Mouse (Mus musculus) splenic B cell, adult 2 months (primary cell): Measurements from ENCODE around the gene Tmed9.
"Not testable (repeated sequence)": the region's sequence is repeated elsewhere in the genome, so short reads cannot be mapped to it uniquely, and the experiment has no call there.

Source experiments
- DNase-seq: peaks from one replicate; pipeline ENCODE4 v3.0.0-alpha.2; 2011; ENCODE audit warnings: low read depth, low spot score
- H3K27me3 ChIP-seq: 2 replicates; pipeline ENCODE4 v1.6.1; 2012; ENCODE audit warnings: mild to moderate bottlenecking, low read length, moderate library complexity, mixed read lengths; ENCODE audit not compliant: control insufficient read depth, poor library complexity, insufficient read depth, severe bottlenecking
- H3K36me3 ChIP-seq: 2 replicates; pipeline ENCODE4 v1.6.1; 2012; ENCODE audit warnings: mild to moderate bottlenecking, low read length, moderate library complexity, mixed read lengths; ENCODE audit not compliant: control insufficient read depth, poor library complexity, insufficient read depth, severe bottlenecking

Tmed9 gene

GRCm38 (mm10) chr13:55576872-55577271, 3.3 kb downstream of the Tmed9 start:
- DNase-seq, H3K27me3 ChIP-seq, H3K36me3 ChIP-seq: not testable (repeated sequence)

DNA sequence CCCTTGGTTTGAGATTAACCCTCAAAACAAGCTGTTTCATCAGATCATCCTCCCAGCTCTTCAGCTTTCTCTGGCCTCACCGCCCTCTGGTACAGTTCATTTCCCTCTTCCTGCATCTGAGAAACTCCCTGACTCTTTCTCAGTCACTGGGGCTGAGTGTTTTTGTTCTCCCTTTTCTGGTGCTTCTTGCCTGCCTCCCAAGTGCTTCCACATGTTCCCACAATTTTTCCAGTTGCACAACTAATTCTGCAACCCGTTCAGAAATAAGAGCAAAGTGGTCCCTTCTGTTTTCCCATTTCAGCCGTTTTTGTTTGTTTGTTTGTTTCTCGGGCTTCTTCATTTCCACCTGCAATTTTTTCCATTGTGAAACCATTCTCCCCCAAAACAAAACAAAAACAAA, 4.6 kb downstream of the Tmed9 start:
- H3K27me3 ChIP-seq: no peaks in the 10 kb centered on the region
- DNase-seq: no peak
- H3K36me3 ChIP-seq: no peaks in the 10 kb centered on the region

DNA sequence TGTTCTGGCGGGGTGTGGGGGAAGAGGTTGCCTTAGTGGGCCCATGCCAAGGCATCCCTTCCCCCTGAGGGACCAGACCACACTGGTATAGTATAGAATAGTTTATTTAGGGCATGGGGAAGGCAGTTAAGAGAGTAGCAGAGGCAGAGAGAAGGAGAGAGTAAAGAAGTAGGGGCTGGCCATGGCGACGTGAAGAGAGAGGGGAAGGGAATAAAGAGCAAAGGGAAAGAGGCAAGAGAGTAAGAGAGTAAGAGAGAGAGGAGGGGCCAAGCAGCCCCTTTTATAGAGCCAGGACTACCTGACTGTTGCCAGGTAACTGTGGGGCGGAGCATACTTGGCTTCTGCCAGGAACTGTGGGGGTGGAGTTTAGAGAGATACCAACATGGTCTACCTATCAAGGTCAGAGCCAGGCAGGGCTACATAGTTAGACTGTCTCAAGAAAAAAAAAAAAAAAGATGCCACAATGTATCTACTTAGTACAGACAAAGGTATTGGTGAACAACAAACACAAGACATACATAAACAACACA, 18.5 kb downstream of the Tmed9 start:
- H3K36me3 ChIP-seq: peaks cover 15% of the 10 kb centered on the region
- H3K27me3 ChIP-seq: no peaks in the 10 kb centered on the region
- no peak for DNase-seq

GRCm38 (mm10) chr13:55592512-55593253, 19.2 kb downstream of the Tmed9 start:
- Histone ChIP-seq H3K27me3 (no peaks in the 10 kb centered on the region), H3K36me3 (peaks cover 18% of the 10 kb centered on the region)
- peak; percentile 97 for DNase-seq

- no peak for DNase-seq
- H3K27me3 ChIP-seq: no peaks in the 10 kb centered on the region
- H3K36me3 ChIP-seq: peaks cover 18% of the 10 kb centered on the region
Observed at GRCm38 (mm10) chr13:55593254-55593747, 19.8 kb downstream of the Tmed9 start.

DNA sequence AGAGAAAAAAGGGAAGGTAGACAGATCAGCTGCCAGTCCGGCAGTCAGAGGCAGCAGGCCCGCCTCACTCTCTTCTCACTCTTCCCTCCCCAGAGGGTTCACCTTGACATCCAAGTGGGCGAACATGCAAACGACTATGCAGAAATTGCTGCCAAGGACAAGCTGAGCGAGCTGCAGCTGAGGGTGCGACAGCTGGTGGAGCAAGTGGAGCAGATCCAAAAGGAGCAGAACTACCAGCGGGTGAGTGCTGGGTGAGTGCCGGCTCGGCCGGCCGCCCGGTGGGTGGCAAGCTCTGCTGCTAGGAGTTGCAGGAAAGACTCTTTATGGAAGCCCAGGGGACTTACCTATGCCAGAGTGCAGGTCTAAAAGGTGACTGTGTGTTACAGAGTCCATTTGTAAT, 21.8 kb downstream of the Tmed9 start:
- Histone ChIP-seq H3K27me3 (no peaks in the 10 kb centered on the region), H3K36me3 (peaks cover 18% of the 10 kb centered on the region)
- DNase-seq: no peak

DNA sequence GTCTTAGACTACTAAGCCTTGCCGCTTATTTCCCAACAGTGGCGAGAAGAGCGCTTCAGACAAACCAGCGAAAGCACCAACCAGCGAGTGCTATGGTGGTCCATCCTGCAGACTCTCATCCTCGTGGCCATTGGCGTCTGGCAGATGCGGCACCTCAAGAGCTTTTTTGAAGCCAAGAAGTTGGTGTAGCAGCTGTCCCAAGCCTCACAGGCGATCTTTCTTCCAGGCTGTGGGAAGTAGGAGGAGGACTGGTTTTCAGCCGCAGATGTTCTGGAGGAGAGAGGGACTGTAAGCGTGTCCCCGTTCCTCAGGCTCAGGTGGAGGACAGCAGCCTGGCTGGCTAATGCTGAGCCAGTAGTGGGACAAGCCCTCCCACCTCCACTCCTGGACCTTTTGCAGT, 23.3 kb downstream of the Tmed9 start:
- Histone ChIP-seq H3K36me3 (peaks cover 18% of the 10 kb centered on the region), H3K27me3 (no peaks in the 10 kb centered on the region)
- DNase-seq: no peak

DNA sequence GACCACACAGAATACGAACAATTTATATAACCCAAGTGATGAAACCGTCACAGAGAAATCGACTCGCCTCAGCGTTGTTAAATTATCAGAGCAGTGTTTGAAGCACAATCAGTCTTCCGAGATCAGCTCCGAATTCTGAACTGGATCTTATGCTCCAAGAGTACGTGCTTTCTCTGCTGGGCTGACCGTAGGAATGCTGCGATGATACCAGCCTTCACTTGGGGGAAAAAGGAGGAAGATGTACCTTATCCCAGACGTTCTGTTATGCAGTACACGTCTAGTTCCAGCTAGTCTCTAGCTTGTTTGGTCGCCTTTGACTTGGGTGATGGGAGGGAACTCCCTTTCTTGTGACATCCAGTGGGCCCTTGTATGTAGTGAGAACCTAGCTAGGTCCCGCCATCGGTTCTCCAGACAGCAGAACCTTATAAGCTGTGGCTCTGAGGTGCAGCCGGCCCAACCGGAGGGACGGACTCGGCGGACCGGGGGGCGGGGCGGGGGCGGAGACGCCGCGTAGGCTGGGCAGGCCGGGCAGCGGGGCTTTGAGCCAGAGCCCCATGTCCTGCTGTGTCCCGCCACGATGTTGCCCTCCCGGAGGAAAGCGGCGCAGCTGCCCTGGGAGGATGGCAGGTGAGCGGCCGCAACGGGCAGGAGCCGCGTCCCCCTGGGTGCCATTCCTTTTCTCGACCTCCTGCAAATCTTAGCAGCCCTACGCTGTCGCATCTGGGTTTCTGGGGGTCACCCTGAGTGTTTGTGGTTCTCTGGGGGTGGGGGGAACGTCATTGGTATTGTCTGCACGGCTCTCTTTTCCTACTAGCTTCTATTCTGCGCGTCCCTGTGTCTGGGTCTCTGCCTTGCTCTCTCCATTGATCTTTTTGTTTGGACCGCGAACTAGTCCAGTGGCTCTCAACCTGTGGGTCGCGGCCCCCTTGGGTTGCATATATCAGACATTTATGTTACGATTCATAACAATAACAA, 26.3 kb downstream of the Tmed9 start, which contains the start of gene B4galt7:
TSS of gene B4galt7 (plus strand) at position 331 of the 975 bp plus-strand sequence.
- peaks cover 15% of the 10 kb centered on the region for H3K36me3 ChIP-seq
- no peaks in the 10 kb centered on the region for H3K27me3 ChIP-seq
- peak; percentile 80 for DNase-seq

GRCm38 (mm10) chr13:55600657-55601056, 27.1 kb downstream of the Tmed9 start:
- Histone ChIP-seq H3K36me3 (peaks cover 14% of the 10 kb centered on the region), H3K27me3 (no peaks in the 10 kb centered on the region)
- peak; percentile 55 for DNase-seq

DNA sequence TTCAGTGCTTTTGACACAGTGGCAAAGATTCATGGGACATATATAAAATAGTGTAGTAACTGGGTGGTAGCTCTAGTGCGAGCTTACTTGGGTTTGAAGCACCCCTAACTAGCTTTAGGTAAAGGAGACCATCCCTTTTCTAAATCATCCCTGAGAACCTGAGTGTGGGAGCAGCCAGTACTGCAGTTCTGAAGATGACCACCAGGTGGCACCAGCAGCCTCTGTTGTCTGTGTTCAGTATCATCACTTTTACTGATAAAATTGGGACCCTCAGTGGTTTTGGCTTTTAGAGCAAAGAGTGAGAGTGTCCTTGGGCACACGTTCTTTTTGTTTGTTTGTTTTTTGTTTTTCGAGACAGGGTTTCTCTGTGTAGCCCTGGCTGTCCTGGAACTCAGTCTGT, 28.1 kb downstream of the Tmed9 start:
- Histone ChIP-seq H3K36me3 (peaks cover 8% of the 10 kb centered on the region; the same call in 1 of the 2 replicates), H3K27me3 (no peaks in the 10 kb centered on the region)
- DNase-seq: peak; percentile 86

DNA sequence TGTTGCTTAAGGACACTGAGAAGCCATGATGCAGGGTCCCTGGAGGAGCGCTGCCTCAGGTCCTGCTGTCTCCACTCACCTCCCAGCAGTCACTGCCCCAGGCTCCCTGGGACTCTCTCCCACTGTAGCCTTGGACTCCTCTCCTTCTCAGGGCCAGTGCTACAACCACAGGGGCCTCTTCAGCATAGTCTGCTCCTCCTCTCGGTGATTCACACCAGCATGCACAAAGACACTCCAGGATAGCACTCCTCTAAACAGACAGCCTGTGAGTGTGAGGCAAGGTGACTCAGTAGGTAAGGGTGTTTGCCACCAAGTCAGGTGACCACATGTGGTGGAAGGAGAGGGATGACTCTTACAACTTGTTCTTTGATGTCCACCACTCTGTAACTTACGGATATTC, 31.1 kb downstream of the Tmed9 start:
- Histone ChIP-seq H3K27me3 (no peaks in the 10 kb centered on the region), H3K36me3 (peaks cover 5% of the 10 kb centered on the region; the same call in 1 of the 2 replicates)
- DNase-seq: no peak

DNA sequence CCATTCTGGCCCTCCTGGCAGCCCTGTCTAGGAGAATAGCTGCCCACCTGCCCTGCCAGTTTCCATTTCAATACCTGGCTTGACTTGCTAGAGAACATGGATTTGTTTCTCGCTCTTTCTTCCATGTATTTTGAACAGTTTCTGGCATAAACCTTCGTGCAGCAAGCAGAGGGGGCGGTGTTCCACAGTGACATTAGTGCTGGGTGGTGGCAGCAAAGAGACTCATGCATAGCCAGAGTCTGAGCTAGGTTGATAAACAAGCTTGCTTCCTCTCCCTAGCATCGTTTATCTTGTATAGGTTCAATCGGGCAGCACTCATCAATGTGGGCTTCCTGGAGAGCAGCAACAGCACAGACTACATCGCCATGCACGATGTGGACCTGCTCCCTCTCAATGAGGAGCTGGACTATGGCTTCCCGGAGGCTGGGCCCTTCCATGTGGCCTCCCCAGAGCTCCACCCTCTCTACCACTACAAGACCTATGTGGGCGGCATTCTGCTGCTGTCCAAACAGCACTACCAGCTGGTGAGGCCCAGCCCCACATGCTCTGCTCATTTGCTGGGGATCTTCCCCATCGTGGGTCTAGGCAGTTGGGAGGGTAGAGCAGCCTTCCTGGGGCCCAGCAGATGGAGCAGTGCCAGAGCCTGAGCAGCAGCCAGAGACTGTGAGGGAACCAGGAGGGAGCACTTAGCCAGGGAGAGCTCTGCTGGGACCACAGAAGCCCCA, 33.5 kb downstream of the Tmed9 start:
- DNase-seq: no peak
- Histone ChIP-seq H3K27me3 (no peaks in the 10 kb centered on the region), H3K36me3 (peaks cover 11% of the 10 kb centered on the region; the same call in 1 of the 2 replicates)

DNA sequence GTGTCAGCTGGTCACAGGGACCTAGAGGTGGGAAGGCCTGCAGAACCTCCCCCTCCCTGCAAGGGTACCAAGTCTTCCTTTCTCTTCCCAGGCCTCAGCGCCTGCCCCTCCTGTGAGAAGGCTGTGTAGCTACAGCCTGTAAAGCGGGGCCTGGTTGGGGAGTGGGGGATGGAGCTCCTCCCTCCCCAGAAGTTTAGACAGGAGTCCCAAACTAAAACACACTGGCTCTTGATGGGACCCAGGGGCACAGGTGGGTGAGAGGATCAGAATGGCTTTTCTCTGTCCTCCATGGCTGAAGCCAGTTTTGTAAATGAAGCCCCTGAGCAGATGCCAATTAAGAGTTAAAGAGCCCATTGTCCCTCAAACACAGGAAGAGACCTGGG, 34.1 kb downstream of the Tmed9 start:
- Histone ChIP-seq H3K36me3 (peaks cover 11% of the 10 kb centered on the region; the same call in 1 of the 2 replicates), H3K27me3 (no peaks in the 10 kb centered on the region)
- no peak for DNase-seq

- Histone ChIP-seq H3K27me3 (no peaks in the 10 kb centered on the region), H3K36me3 (peaks cover 9% of the 10 kb centered on the region; the same call in 1 of the 2 replicates)
- no peak for DNase-seq
Observed at GRCm38 (mm10) chr13:55611996-55612395, 38.5 kb downstream of the Tmed9 start.
